Mouse (Mus musculus): ENCODE data around the gene Sell.

- TF ChIP-seq POLR2A (IDR thresholded peaks at IDR 0.05; ENCODE audit: insufficient read length, low read depth) (no peak), REST (IDR thresholded peaks at IDR 0.05; ENCODE audit: insufficient read depth, insufficient read length) (no peak), POLR2AphosphoS2 (IDR thresholded peaks at IDR 0.05; ENCODE audit: insufficient read length, low read depth) (no peak), SRF (IDR thresholded peaks at IDR 0.05; ENCODE audit: control insufficient read depth, insufficient read length, low read depth) (no peak), MYOD1 (IDR thresholded peaks at IDR 0.05; ENCODE audit: control insufficient read depth in 1 of 3, insufficient read length in 2 of 3, low read depth in 2 of 3) (no peak), MAX (IDR thresholded peaks at IDR 0.05; ENCODE audit: low read depth) (no peak), USF1 (IDR thresholded peaks at IDR 0.05; ENCODE audit: low read depth) (no peak), TCF12 (IDR thresholded peaks at IDR 0.05; ENCODE audit: insufficient read depth, poor library complexity, severe bottlenecking) (no peak), TCF3 (IDR thresholded peaks at IDR 0.05; ENCODE audit: insufficient read length, low read depth) (no peak), CEBPB (IDR thresholded peaks at IDR 0.05; ENCODE audit: insufficient read depth, poor library complexity, severe bottlenecking) (no peak), E2F4 (IDR thresholded peaks at IDR 0.05; ENCODE audit: insufficient read depth) (no peak)
Observed at GRCm38 (mm10) chr1:164063745-164064144, 2.0 kb downstream of the Sell start.

Measured in myocyte (in vitro differentiated cells).